Mouse (Mus musculus) intestine, postnatal 0 days (tissue): ENCODE measurements around the gene Slc16a10. TPM values are rescaled to one million over a fixed set of nuclear protein-coding genes. Genes with fewer than 3 reads are reported as not detected.

Experiments used
- ATAC-seq: fragments of 200-750 bp; cut with Nextera tagmentation; 2 replicates; pipeline ENCODE4 v1.8.0; 2017; ENCODE audit warnings: mild to moderate bottlenecking, moderate TSS enrichment, moderate library complexity
- H3K27ac ChIP-seq: fragments of 300-500 bp; sonication (generic); 2 replicates; pipeline ENCODE4 v1.5.1; 2014; ENCODE audit warnings: mild to moderate bottlenecking, low read depth, low read length, moderate library complexity
- H3K27me3 ChIP-seq: fragments of 300-500 bp; sonication (generic); replicated peaks from 2 replicates; pipeline ENCODE4 v1.6.1; 2014; ENCODE audit warnings: low read length, mixed read lengths; ENCODE audit not compliant: control insufficient read depth, insufficient read depth
- H3K36me3 ChIP-seq: fragments of 300-500 bp; sonication (generic); 2 replicates; pipeline ENCODE4 v1.6.1; 2014; ENCODE audit warnings: mild to moderate bottlenecking, moderate library complexity; ENCODE audit not compliant: control insufficient read depth, insufficient read depth
- H3K4me1 ChIP-seq: fragments of 300-500 bp; sonication (generic); replicated peaks from 2 replicates; pipeline ENCODE4 v1.6.1; 2014; ENCODE audit warnings: antibody characterized with exemption, low read length, mixed read lengths; ENCODE audit not compliant: control insufficient read depth, insufficient read depth
- H3K4me2 ChIP-seq: fragments of 300-500 bp; sonication (generic); replicated peaks from 2 replicates; pipeline ENCODE4 v1.6.1; 2014; ENCODE audit warnings: low read depth, mild to moderate bottlenecking, moderate library complexity
- H3K4me3 ChIP-seq: fragments of 300-500 bp; sonication (generic); 2 replicates; pipeline ENCODE4 v1.5.1; 2014; ENCODE audit warnings: low read depth, low read length
- H3K9ac ChIP-seq: fragments of 300-500 bp; sonication (generic); 2 replicates; pipeline ENCODE4 v1.6.1; 2014; ENCODE audit warnings: mild to moderate bottlenecking, low read depth, low read length
- H3K9me3 ChIP-seq: fragments of 300-500 bp; sonication (generic); 2 replicates; pipeline ENCODE4 v1.6.1; 2016; ENCODE audit warnings: mixed run types; ENCODE audit not compliant: control insufficient read depth
- CTCF ChIP-seq: sonication (generic); IDR thresholded peaks from 2 replicates; pipeline ENCODE4 v1.5.1; 2016; ENCODE audit warnings: low read depth, mild to moderate bottlenecking, control low read depth, antibody characterized with exemption, moderate library complexity
- WGBS: fragments of 180-500 bp; shearing (Covaris S2); extraction: QIAGEN DNeasy Blood & Tissue Kit; methylation state at CpG from one replicate; pipeline ENCODE4 v1.1.7; 2014; 5-methylcytosine and 5-hydroxymethylcytosine counted together
- polyA plus RNA-seq: library from polyadenylated mRNA; unstranded; fragments of >200 nt; fragmentation: Nextera tagmentation; extraction: Ambion mirVana; gene quantifications from 2 replicates; pipeline ENCODE4 v1.2.1, GENCODE M21; 2015

The Slc16a10 gene
- polyA plus RNA-seq, 1 experiment from 2014 or later = 57.5 TPM

GRCm38 (mm10) chr10:40073608-40074007 is 68.5 kb downstream of the Slc16a10 start:
- Histone ChIP-seq H3K4me2 (no peak overlapping the region), H3K27ac (peak overlapping the region; percentile 10), H3K27me3 (no peaks in the 10 kb centered on the region), H3K9ac (no peak overlapping the region), H3K4me1 (peaks cover 12% of the 10 kb centered on the region; the same call in 1 of the 2 replicates), H3K9me3 (no peaks in the 10 kb centered on the region), H3K36me3 (no peaks in the 10 kb centered on the region), H3K4me3 (no peak overlapping the region)
- peak; percentile 67 for ATAC-seq
- TF ChIP-seq CTCF = no peak
- WGBS = 32% methylated on average over 6 of the region's 6 CpGs

GRCm38 (mm10) chr10:40070684-40071083 is 71.4 kb downstream of the Slc16a10 start:
- Histone ChIP-seq H3K27ac (peak overlapping the region; percentile 62), H3K4me3 (no peak overlapping the region), H3K9me3 (no peaks in the 10 kb centered on the region), H3K36me3 (no peaks in the 10 kb centered on the region), H3K27me3 (no peaks in the 10 kb centered on the region), H3K9ac (no peak overlapping the region), H3K4me2 (no peak overlapping the region), H3K4me1 (peaks cover 8% of the 10 kb centered on the region; the same call in 1 of the 2 replicates)
- no peak for TF ChIP-seq CTCF
- no peak for ATAC-seq
- WGBS = 77% methylated on average over 9 of the region's 9 CpGs

- Histone ChIP-seq H3K9ac (no peak overlapping the region), H3K4me3 (no peak overlapping the region), H3K9me3 (no peaks in the 10 kb centered on the region), H3K27ac (0 out of 2 replicates have a peak overlapping the region, but pooled peaks have one; percentile 17), H3K27me3 (no peaks in the 10 kb centered on the region), H3K4me2 (no peak overlapping the region), H3K4me1 (peaks cover 8% of the 10 kb centered on the region; the same call in 1 of the 2 replicates), H3K36me3 (no peaks in the 10 kb centered on the region)
- 37% methylated on average over 4 of the region's 4 CpGs for WGBS
- ATAC-seq = no peak
- TF ChIP-seq CTCF = no peak
Measured at GRCm38 (mm10) chr10:40069270-40069669, 72.8 kb downstream of the Slc16a10 start.

GRCm38 (mm10) chr10:40068595-40068994 is 73.5 kb downstream of the Slc16a10 start:
- no peak for TF ChIP-seq CTCF
- no peak for ATAC-seq
- no peak overlapping the region for H3K4me2 ChIP-seq
- no peak overlapping the region for H3K4me3 ChIP-seq
- peaks cover 8% of the 10 kb centered on the region; the same call in 1 of the 2 replicates for H3K4me1 ChIP-seq
- no peaks in the 10 kb centered on the region for H3K36me3 ChIP-seq
- H3K27me3 ChIP-seq = no peaks in the 10 kb centered on the region
- H3K9me3 ChIP-seq = no peaks in the 10 kb centered on the region
- no peak overlapping the region for H3K9ac ChIP-seq
- H3K27ac ChIP-seq = no peak overlapping the region
- WGBS = 76% methylated on average over 10 of the region's 10 CpGs

GRCm38 (mm10) chr10:40067529-40067928 is 74.5 kb downstream of the Slc16a10 start:
- Histone ChIP-seq H3K9me3 (no peaks in the 10 kb centered on the region), H3K27me3 (no peaks in the 10 kb centered on the region), H3K4me2 (no peak overlapping the region), H3K27ac (no peak overlapping the region), H3K4me3 (no peak overlapping the region), H3K4me1 (peaks cover 8% of the 10 kb centered on the region; the same call in 1 of the 2 replicates), H3K36me3 (no peaks in the 10 kb centered on the region), H3K9ac (no peak overlapping the region)
- 68% methylated on average over 1 of the region's 1 CpGs for WGBS
- no peak for TF ChIP-seq CTCF
- ATAC-seq = no peak

- Histone ChIP-seq H3K9ac (no peak overlapping the region), H3K4me1 (peaks cover 8% of the 10 kb centered on the region; the same call in 1 of the 2 replicates), H3K4me2 (no peak overlapping the region), H3K36me3 (no peaks in the 10 kb centered on the region), H3K27ac (no peak overlapping the region), H3K27me3 (no peaks in the 10 kb centered on the region), H3K9me3 (no peaks in the 10 kb centered on the region), H3K4me3 (no peak overlapping the region)
- WGBS = 70% methylated on average over 1 of the region's 1 CpGs
- TF ChIP-seq CTCF = no peak
- no peak for ATAC-seq
Measured at GRCm38 (mm10) chr10:40067071-40067470, 75.0 kb downstream of the Slc16a10 start.

GRCm38 (mm10) chr10:40065357-40065756 is 76.7 kb downstream of the Slc16a10 start:
- WGBS = 79% methylated on average over 3 of the region's 3 CpGs
- peaks cover 5% of the 10 kb centered on the region; the same call in 1 of the 2 replicates for H3K4me1 ChIP-seq
- H3K27me3 ChIP-seq = no peaks in the 10 kb centered on the region
- TF ChIP-seq CTCF = no peak
- H3K4me3 ChIP-seq = no peak overlapping the region
- H3K36me3 ChIP-seq = no peaks in the 10 kb centered on the region
- H3K9ac ChIP-seq = no peak overlapping the region
- H3K4me2 ChIP-seq = no peak overlapping the region
- H3K27ac ChIP-seq = no peak overlapping the region
- H3K9me3 ChIP-seq = no peaks in the 10 kb centered on the region
- ATAC-seq = no peak
